Mouse (Mus musculus) brain, embryonic 14.5 days (tissue): ENCODE data around the gene Rtn3.

Experiments used
- CTCF ChIP-seq: fragments of 200-500 bp; IDR thresholded peaks from 2 replicates; pipeline ENCODE4 v1.5.1; 2012; ENCODE audit warnings: inconsistent platforms, mild to moderate bottlenecking, moderate library complexity, borderline replicate concordance; ENCODE audit not compliant: insufficient read depth, insufficient read length; ENCODE audit errors: extremely low read depth
- POLR2A ChIP-seq: fragments of 200-500 bp; IDR thresholded peaks from 2 replicates; pipeline ENCODE4 v1.6.1; 2012; ENCODE audit warnings: mild to moderate bottlenecking, inconsistent platforms, borderline replicate concordance; ENCODE audit not compliant: poor library complexity, insufficient read depth, insufficient read length, severe bottlenecking; ENCODE audit errors: extremely low read depth

DNA sequence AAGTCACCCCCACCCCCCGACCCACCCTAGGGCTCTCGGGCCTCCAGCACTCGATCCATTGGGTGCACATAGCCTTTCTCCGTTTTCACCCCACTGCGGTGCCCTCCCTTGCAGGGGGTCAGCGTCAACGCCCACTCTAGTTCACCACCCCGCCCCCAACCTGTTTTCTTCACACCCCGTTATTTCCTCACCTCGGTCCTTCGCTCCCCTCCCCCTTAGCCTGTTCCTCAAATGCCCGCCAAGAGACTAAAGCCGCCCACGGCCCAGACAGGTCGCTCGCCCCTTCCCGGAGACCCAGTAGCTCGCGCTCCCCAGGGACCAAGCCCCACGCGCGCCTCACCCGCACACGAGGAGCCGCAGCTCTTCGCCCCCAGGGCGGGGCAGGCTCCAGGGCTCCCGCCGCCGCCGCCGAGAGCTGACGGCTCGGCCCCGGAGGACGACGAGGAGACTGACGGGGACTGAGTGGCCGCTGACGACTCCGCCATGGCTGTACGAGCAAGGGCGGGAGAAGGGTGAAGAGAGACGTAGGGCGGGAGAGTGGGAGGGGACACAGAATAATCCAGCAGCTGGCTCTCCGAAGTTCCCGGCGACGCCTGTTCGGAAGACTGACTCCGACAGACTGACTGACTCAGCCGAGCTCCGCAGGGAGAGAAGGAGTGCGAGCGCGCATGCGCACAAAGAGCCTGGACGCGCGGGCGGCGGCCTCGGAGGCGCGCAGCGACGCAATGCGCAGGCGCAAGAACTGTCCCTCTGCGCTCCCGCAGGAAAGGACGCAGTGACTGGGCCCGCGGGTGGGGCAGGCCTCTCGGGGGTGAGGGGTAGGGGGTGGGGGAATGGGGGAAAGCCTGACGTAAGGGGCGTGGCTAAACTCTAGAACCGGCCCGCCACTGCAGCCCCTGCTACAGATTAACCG, at the start of gene Rtn3:
- peak; percentile 93 for TF ChIP-seq POLR2A
- no peak for TF ChIP-seq CTCF
